ENCODE assay signal across 8 mouse cellular contexts in genomic region chr4:43579256-43579655, GRCm38 (mm10). TPM values are rescaled to one million over a fixed set of nuclear protein-coding genes. Genes with fewer than 3 reads are reported as not detected.
DNase-seq lines count a peak whose midpoint lies in the region; ATAC-seq and TF ChIP-seq lines count a peak whose summit lies in the region.

No protein-coding gene starts in this region.

- WGBS in lung, embryonic 15.5 days: 3% methylated on average over 10 of the region's 10 CpGs
- WGBS in embryonic facial prominence, embryonic 15.5 days: 5% methylated on average over 10 of the region's 10 CpGs
- WGBS in hindbrain, postnatal 0 days: 6% methylated on average over 10 of the region's 10 CpGs
- WGBS in neural tube, embryonic 12.5 days: 10% methylated on average over 10 of the region's 10 CpGs

- TF ChIP-seq CTCF in hindbrain, postnatal 0 days (IDR thresholded peaks at IDR 0.05; ENCODE audit: low read depth): no peak

- H3K4me1 ChIP-seq in lung, embryonic 15.5 days: peaks cover 38% of the 10 kb centered on the region
- H3K4me1 ChIP-seq in embryonic facial prominence, embryonic 15.5 days: peaks cover 37% of the 10 kb centered on the region
- peaks cover 11% of the 10 kb centered on the region for H3K4me1 ChIP-seq in hindbrain, postnatal 0 days (ENCODE audit: insufficient read depth, low read length)
- H3K4me1 ChIP-seq in neural tube, embryonic 12.5 days: peaks cover 42% of the 10 kb centered on the region

- H3K9me3 ChIP-seq in lung, embryonic 15.5 days: no peaks in the 10 kb centered on the region
- no peaks in the 10 kb centered on the region for H3K9me3 ChIP-seq in embryonic facial prominence, embryonic 15.5 days (replicated peaks)
- no peaks in the 10 kb centered on the region for H3K9me3 ChIP-seq in hindbrain, postnatal 0 days (ENCODE audit: low read length)
- no peaks in the 10 kb centered on the region for H3K9me3 ChIP-seq in neural tube, embryonic 12.5 days

- peak overlapping the region; percentile 93 for H3K4me2 ChIP-seq in lung, embryonic 15.5 days
- H3K4me2 ChIP-seq in embryonic facial prominence, embryonic 15.5 days (replicated peaks): peak overlapping the region; percentile 93
- peak overlapping the region; percentile 82 for H3K4me2 ChIP-seq in hindbrain, postnatal 0 days (ENCODE audit: low read depth, low read length)
- peak overlapping the region; percentile 96 for H3K4me2 ChIP-seq in neural tube, embryonic 12.5 days (replicated peaks)

- no peak for DNase-seq in lung, postnatal 36 days
- DNase-seq in hindbrain, postnatal 0 days (ENCODE audit: low spot score): no peak
- no peak for DNase-seq in cerebellum, postnatal 36 days
- DNase-seq in frontal cortex, postnatal 14 days (ENCODE audit: low spot score in 2 of 2): no peak
- no peak for DNase-seq in frontal cortex, postnatal 36 days (ENCODE audit: low spot score in 2 of 2)

- peak overlapping the region; percentile 95 for H3K4me3 ChIP-seq in lung, embryonic 15.5 days
- peak overlapping the region; percentile 92 for H3K4me3 ChIP-seq in embryonic facial prominence, embryonic 15.5 days (replicated peaks)
- peak overlapping the region; percentile 60 for H3K4me3 ChIP-seq in hindbrain, postnatal 0 days (ENCODE audit: low read length)
- peak overlapping the region; percentile 94 for H3K4me3 ChIP-seq in neural tube, embryonic 12.5 days

- H3K27ac ChIP-seq in lung, embryonic 15.5 days: peak overlapping the region; percentile 89
- H3K27ac ChIP-seq in embryonic facial prominence, embryonic 15.5 days (replicated peaks): peak overlapping the region; percentile 91
- H3K27ac ChIP-seq in hindbrain, postnatal 0 days: peak overlapping the region; percentile 70; the same call in 1 of the 2 replicates
- H3K27ac ChIP-seq in neural tube, embryonic 12.5 days: no peak overlapping the region

- peaks cover 36% of the 10 kb centered on the region for H3K36me3 ChIP-seq in lung, embryonic 15.5 days
- H3K36me3 ChIP-seq in embryonic facial prominence, embryonic 15.5 days: peaks cover 41% of the 10 kb centered on the region
- H3K36me3 ChIP-seq in hindbrain, postnatal 0 days (ENCODE audit: insufficient read depth, low read length): peaks cover 44% of the 10 kb centered on the region
- H3K36me3 ChIP-seq in neural tube, embryonic 12.5 days: peaks cover 37% of the 10 kb centered on the region

- H3K27me3 ChIP-seq in lung, embryonic 15.5 days: no peaks in the 10 kb centered on the region
- H3K27me3 ChIP-seq in embryonic facial prominence, embryonic 15.5 days: no peaks in the 10 kb centered on the region
- no peaks in the 10 kb centered on the region for H3K27me3 ChIP-seq in hindbrain, postnatal 0 days (ENCODE audit: insufficient read depth, low read length)
- no peaks in the 10 kb centered on the region for H3K27me3 ChIP-seq in neural tube, embryonic 12.5 days (replicated peaks)

- ATAC-seq in lung, embryonic 15.5 days (ENCODE audit: borderline replicate concordance, extremely low read depth, low FRiP score, low TSS enrichment): no peak
- no peak for ATAC-seq in embryonic facial prominence, embryonic 15.5 days (ENCODE audit: insufficient number of reproducible peaks, low FRiP score, low TSS enrichment, low read depth)
- peak; percentile 5; the same call in 1 of the 2 replicates for ATAC-seq in hindbrain, postnatal 0 days
- no peak for ATAC-seq in neural tube, embryonic 12.5 days (ENCODE audit: low FRiP score, low read depth)

- peak overlapping the region; percentile 84 for H3K9ac ChIP-seq in lung, embryonic 15.5 days
- peak overlapping the region; percentile 87 for H3K9ac ChIP-seq in embryonic facial prominence, embryonic 15.5 days
- peak overlapping the region; percentile 71 for H3K9ac ChIP-seq in hindbrain, postnatal 0 days (replicated peaks; ENCODE audit: low read length)
- H3K9ac ChIP-seq in neural tube, embryonic 12.5 days: peak overlapping the region; percentile 89

RNA-seq across cellular contexts. Expression of gene Gba2, which starts 0.6 kb away (rescaled TPM):
- polyA plus RNA-seq in lung, embryonic 15.5 days (2015; fragmentation: Nextera tagmentation; extraction: Ambion mirVana): 19.0 and 21.1 TPM in 2 replicates
- polyA plus RNA-seq in embryonic facial prominence, embryonic 15.5 days (2015; fragmentation: Nextera tagmentation; extraction: Ambion mirVana): 21.3 and 22.3 TPM in 2 replicates
- total RNA-seq in hindbrain, postnatal 0 days (2014; rRNA removed): 34.0 and 36.3 TPM in 2 replicates
- polyA plus RNA-seq in hindbrain, postnatal 0 days (2015; fragmentation: Nextera tagmentation; extraction: Ambion mirVana): 45.4 and 47.6 TPM in 2 replicates
- 50.4 and 55.4 TPM in 2 replicates for polyA plus RNA-seq in neural tube, embryonic 12.5 days (2016; fragmentation: Nextera tagmentation; extraction: Ambion mirVana)

RNA-seq across cellular contexts. Expression of gene Rgp1, which starts 0.7 kb away (rescaled TPM):
- 23.7 and 32.2 TPM in 2 replicates for polyA plus RNA-seq in lung, embryonic 15.5 days (2015; fragmentation: Nextera tagmentation; extraction: Ambion mirVana)
- 28.6 and 32.5 TPM in 2 replicates for polyA plus RNA-seq in embryonic facial prominence, embryonic 15.5 days (2015; fragmentation: Nextera tagmentation; extraction: Ambion mirVana)
- 18.9 and 31.2 TPM in 2 replicates for total RNA-seq in hindbrain, postnatal 0 days (2014; rRNA removed)
- polyA plus RNA-seq in hindbrain, postnatal 0 days (2015; fragmentation: Nextera tagmentation; extraction: Ambion mirVana): 11.5 and 13.5 TPM in 2 replicates
- polyA plus RNA-seq in neural tube, embryonic 12.5 days (2016; fragmentation: Nextera tagmentation; extraction: Ambion mirVana): 29.5 and 36.3 TPM in 2 replicates

RNA-seq across cellular contexts. Expression of gene Msmp, which starts 5.0 kb away (rescaled TPM):
- polyA plus RNA-seq in lung, embryonic 15.5 days (2015; fragmentation: Nextera tagmentation; extraction: Ambion mirVana): 0.77 and 1.5 TPM in 2 replicates
- polyA plus RNA-seq in embryonic facial prominence, embryonic 15.5 days (2015; fragmentation: Nextera tagmentation; extraction: Ambion mirVana): 1.5 and 1.6 TPM in 2 replicates
- not detected in 2 replicates for total RNA-seq in hindbrain, postnatal 0 days (2014; rRNA removed)
- 1.2 and 1.9 TPM in 2 replicates for polyA plus RNA-seq in hindbrain, postnatal 0 days (2015; fragmentation: Nextera tagmentation; extraction: Ambion mirVana)
- 1.3 and 2.8 TPM in 2 replicates for polyA plus RNA-seq in neural tube, embryonic 12.5 days (2016; fragmentation: Nextera tagmentation; extraction: Ambion mirVana)

RNA-seq across cellular contexts. Expression of gene Tln1, which starts 16.8 kb away (rescaled TPM):
- 97.9 and 98.2 TPM in 2 replicates for polyA plus RNA-seq in lung, embryonic 15.5 days (2015; fragmentation: Nextera tagmentation; extraction: Ambion mirVana)
- polyA plus RNA-seq in embryonic facial prominence, embryonic 15.5 days (2015; fragmentation: Nextera tagmentation; extraction: Ambion mirVana): 55.8 and 60.9 TPM in 2 replicates
- total RNA-seq in hindbrain, postnatal 0 days (2014; rRNA removed): 43.0 and 51.0 TPM in 2 replicates
- 69.9 and 70.3 TPM in 2 replicates for polyA plus RNA-seq in hindbrain, postnatal 0 days (2015; fragmentation: Nextera tagmentation; extraction: Ambion mirVana)
- polyA plus RNA-seq in neural tube, embryonic 12.5 days (2016; fragmentation: Nextera tagmentation; extraction: Ambion mirVana): 59.6 and 65.6 TPM in 2 replicates

RNA-seq across cellular contexts. Expression of gene Creb3, which starts 17.1 kb away (rescaled TPM):
- 62.7 and 63.2 TPM in 2 replicates for polyA plus RNA-seq in lung, embryonic 15.5 days (2015; fragmentation: Nextera tagmentation; extraction: Ambion mirVana)
- polyA plus RNA-seq in embryonic facial prominence, embryonic 15.5 days (2015; fragmentation: Nextera tagmentation; extraction: Ambion mirVana): 77.5 and 88.2 TPM in 2 replicates
- 40.1 and 75.9 TPM in 2 replicates for total RNA-seq in hindbrain, postnatal 0 days (2014; rRNA removed)
- polyA plus RNA-seq in hindbrain, postnatal 0 days (2015; fragmentation: Nextera tagmentation; extraction: Ambion mirVana): 77.9 and 82.8 TPM in 2 replicates
- 68.0 and 71.0 TPM in 2 replicates for polyA plus RNA-seq in neural tube, embryonic 12.5 days (2016; fragmentation: Nextera tagmentation; extraction: Ambion mirVana)
